Mouse (Mus musculus): ENCODE measurements at regions not wholly inside any gene's neighbourhood (a gene's known extent, or its start where the extent isn't known, plus 50 kb on each side); places are given as distances from the start of the nearest gene placed in this dataset.

GRCm38 (mm10) chr10:126664408-126665083 lies 236.6 kb downstream of the Atp23 start:
- Histone ChIP-seq H3K9ac (replicated peaks) (no peak overlapping the region), H3K27ac (replicated peaks) (no peak overlapping the region), H3K36me3 (no peaks in the 10 kb centered on the region), H3K4me3 (replicated peaks) (no peak overlapping the region), H3K27me3 (replicated peaks) (no peaks in the 10 kb centered on the region), H3K9me3 (replicated peaks) (no peaks in the 10 kb centered on the region), H3K4me2 (no peak overlapping the region), H3K4me1 (no peaks in the 10 kb centered on the region)
- WGBS: 87% methylated on average over 13 of the region's 13 CpGs
- no peak for ATAC-seq (ENCODE audit: low FRiP score)

- WGBS: 79% methylated on average over 15 of the region's 15 CpGs
- Histone ChIP-seq H3K9ac (replicated peaks) (no peak overlapping the region), H3K4me2 (no peak overlapping the region), H3K4me1 (no peaks in the 10 kb centered on the region), H3K4me3 (replicated peaks) (no peak overlapping the region), H3K36me3 (no peaks in the 10 kb centered on the region), H3K27ac (replicated peaks) (no peak overlapping the region), H3K9me3 (replicated peaks) (no peaks in the 10 kb centered on the region), H3K27me3 (replicated peaks) (no peaks in the 10 kb centered on the region)
- no peak for ATAC-seq (ENCODE audit: low FRiP score)
Observed at GRCm38 (mm10) chr10:126663461-126664013, 237.6 kb downstream of the Atp23 start.

GRCm38 (mm10) chr10:126662765-126663164 lies 238.4 kb downstream of the Atp23 start:
- H3K4me1 ChIP-seq: no peaks in the 10 kb centered on the region
- 97% methylated on average over 6 of the region's 6 CpGs for WGBS
- no peak overlapping the region for H3K4me2 ChIP-seq
- H3K4me3 ChIP-seq (replicated peaks): no peak overlapping the region
- no peak overlapping the region for H3K27ac ChIP-seq (replicated peaks)
- H3K27me3 ChIP-seq (replicated peaks): no peaks in the 10 kb centered on the region
- no peaks in the 10 kb centered on the region for H3K9me3 ChIP-seq (replicated peaks)
- no peak overlapping the region for H3K9ac ChIP-seq (replicated peaks)
- ATAC-seq (ENCODE audit: low FRiP score): no peak
- H3K36me3 ChIP-seq: no peaks in the 10 kb centered on the region

- Histone ChIP-seq H3K27me3 (replicated peaks) (no peaks in the 10 kb centered on the region), H3K4me1 (no peaks in the 10 kb centered on the region), H3K9ac (replicated peaks) (no peak overlapping the region), H3K27ac (replicated peaks) (no peak overlapping the region), H3K36me3 (no peaks in the 10 kb centered on the region), H3K9me3 (replicated peaks) (no peaks in the 10 kb centered on the region), H3K4me3 (replicated peaks) (no peak overlapping the region), H3K4me2 (no peak overlapping the region)
- no peak for ATAC-seq (ENCODE audit: low FRiP score)
- 69% methylated on average over 5 of the region's 5 CpGs for WGBS
Observed at GRCm38 (mm10) chr10:126661095-126661615, 240.0 kb downstream of the Atp23 start.

GRCm38 (mm10) chr10:126660024-126660423 lies 241.1 kb downstream of the Atp23 start:
- WGBS: 65% methylated on average over 9 of the region's 9 CpGs
- Histone ChIP-seq H3K9ac (replicated peaks) (no peak overlapping the region), H3K4me2 (no peak overlapping the region), H3K4me1 (no peaks in the 10 kb centered on the region), H3K27ac (replicated peaks) (no peak overlapping the region), H3K27me3 (replicated peaks) (no peaks in the 10 kb centered on the region), H3K9me3 (replicated peaks) (no peaks in the 10 kb centered on the region), H3K4me3 (replicated peaks) (no peak overlapping the region), H3K36me3 (no peaks in the 10 kb centered on the region)
- ATAC-seq (ENCODE audit: low FRiP score): no peak

- Histone ChIP-seq H3K4me3 (replicated peaks) (no peak overlapping the region), H3K4me1 (no peaks in the 10 kb centered on the region), H3K27ac (replicated peaks) (no peak overlapping the region), H3K36me3 (no peaks in the 10 kb centered on the region), H3K9me3 (replicated peaks) (no peaks in the 10 kb centered on the region), H3K27me3 (replicated peaks) (no peaks in the 10 kb centered on the region), H3K9ac (replicated peaks) (no peak overlapping the region), H3K4me2 (no peak overlapping the region)
- 88% methylated on average over 3 of the region's 3 CpGs for WGBS
- ATAC-seq (ENCODE audit: low FRiP score): no peak
Observed at GRCm38 (mm10) chr10:126652693-126653092, 248.5 kb downstream of the Atp23 start.

GRCm38 (mm10) chr10:126646587-126646986 lies 254.6 kb downstream of the Atp23 start:
- Histone ChIP-seq H3K27me3 (replicated peaks) (no peaks in the 10 kb centered on the region), H3K4me1 (peaks cover 5% of the 10 kb centered on the region), H3K27ac (replicated peaks) (no peak overlapping the region), H3K9ac (replicated peaks) (no peak overlapping the region), H3K4me3 (replicated peaks) (no peak overlapping the region), H3K4me2 (no peak overlapping the region), H3K9me3 (replicated peaks) (no peaks in the 10 kb centered on the region), H3K36me3 (no peaks in the 10 kb centered on the region)
- no peak for ATAC-seq (ENCODE audit: low FRiP score)
- WGBS: 62% methylated on average over 4 of the region's 4 CpGs

- H3K4me3 ChIP-seq (replicated peaks): no peak overlapping the region
- ATAC-seq (ENCODE audit: low FRiP score): no peak
- H3K4me2 ChIP-seq: no peak overlapping the region
- no peaks in the 10 kb centered on the region for H3K36me3 ChIP-seq
- H3K9ac ChIP-seq (replicated peaks): no peak overlapping the region
- no peaks in the 10 kb centered on the region for H3K9me3 ChIP-seq (replicated peaks)
- 16% methylated on average over 9 of the region's 9 CpGs for WGBS
- H3K4me1 ChIP-seq: peaks cover 8% of the 10 kb centered on the region
- no peak overlapping the region for H3K27ac ChIP-seq (replicated peaks)
- no peaks in the 10 kb centered on the region for H3K27me3 ChIP-seq (replicated peaks)
Observed at GRCm38 (mm10) chr10:126641792-126642289, 259.3 kb downstream of the Atp23 start.

- no peaks in the 10 kb centered on the region for H3K36me3 ChIP-seq
- no peak overlapping the region for H3K27ac ChIP-seq (replicated peaks)
- H3K4me1 ChIP-seq: no peaks in the 10 kb centered on the region
- H3K27me3 ChIP-seq (replicated peaks): no peaks in the 10 kb centered on the region
- no peak overlapping the region for H3K4me3 ChIP-seq (replicated peaks)
- no peak overlapping the region for H3K9ac ChIP-seq (replicated peaks)
- H3K4me2 ChIP-seq: no peak overlapping the region
- 53% methylated on average over 13 of the region's 13 CpGs for WGBS
- H3K9me3 ChIP-seq (replicated peaks): no peaks in the 10 kb centered on the region
- ATAC-seq (ENCODE audit: low FRiP score): no peak
Observed at GRCm38 (mm10) chr10:126634731-126635130, 266.4 kb downstream of the Atp23 start.

GRCm38 (mm10) chr10:126628057-126628456 lies 273.1 kb downstream of the Atp23 start:
- WGBS: 53% methylated on average over 4 of the region's 4 CpGs
- ATAC-seq (ENCODE audit: low FRiP score): no peak
- no peak overlapping the region for H3K4me3 ChIP-seq (replicated peaks)
- no peak overlapping the region for H3K9ac ChIP-seq (replicated peaks)
- no peaks in the 10 kb centered on the region for H3K4me1 ChIP-seq
- H3K9me3 ChIP-seq (replicated peaks): no peaks in the 10 kb centered on the region
- H3K4me2 ChIP-seq: no peak overlapping the region
- no peak overlapping the region for H3K27ac ChIP-seq (replicated peaks)
- no peaks in the 10 kb centered on the region for H3K27me3 ChIP-seq (replicated peaks)
- no peaks in the 10 kb centered on the region for H3K36me3 ChIP-seq

GRCm38 (mm10) chr10:126625466-126625865 lies 275.7 kb downstream of the Atp23 start:
- WGBS: 70% methylated on average over 7 of the region's 7 CpGs
- Histone ChIP-seq H3K36me3 (no peaks in the 10 kb centered on the region), H3K4me1 (no peaks in the 10 kb centered on the region), H3K4me2 (no peak overlapping the region), H3K9me3 (replicated peaks) (no peaks in the 10 kb centered on the region), H3K9ac (replicated peaks) (no peak overlapping the region), H3K4me3 (replicated peaks) (no peak overlapping the region), H3K27me3 (replicated peaks) (no peaks in the 10 kb centered on the region), H3K27ac (replicated peaks) (no peak overlapping the region)
- ATAC-seq (ENCODE audit: low FRiP score): no peak

GRCm38 (mm10) chr10:126620802-126621201 lies 280.4 kb downstream of the Atp23 start:
- H3K27ac ChIP-seq (replicated peaks): no peak overlapping the region
- H3K36me3 ChIP-seq: no peaks in the 10 kb centered on the region

More at GRCm38 (mm10) chr10:126620802-126621201, 280.4 kb downstream of the Atp23 start:
- Histone ChIP-seq H3K9ac (replicated peaks) (no peak overlapping the region), H3K4me1 (peaks cover 5% of the 10 kb centered on the region; the same call in 1 of the 2 replicates), H3K4me2 (no peak overlapping the region), H3K9me3 (replicated peaks) (no peaks in the 10 kb centered on the region), H3K4me3 (replicated peaks) (no peak overlapping the region), H3K27me3 (replicated peaks) (no peaks in the 10 kb centered on the region)
- no peak for ATAC-seq (ENCODE audit: low FRiP score)
- WGBS: 65% methylated on average over 6 of the region's 6 CpGs

Measured in neural tube, embryonic 15.5 days (tissue).